Mouse (Mus musculus): ENCODE measurements around the gene Gm6169. TPM values are rescaled to one million over a fixed set of nuclear protein-coding genes. Genes with fewer than 3 reads are reported as not detected.
"Not testable (repeated sequence)": the region's sequence is repeated elsewhere in the genome, so short reads cannot be mapped to it uniquely, and the experiment has no call there.

Gm6169 gene
- polyA plus RNA-seq, 1 experiment from 2014 or later, result 2.3 TPM

DNA sequence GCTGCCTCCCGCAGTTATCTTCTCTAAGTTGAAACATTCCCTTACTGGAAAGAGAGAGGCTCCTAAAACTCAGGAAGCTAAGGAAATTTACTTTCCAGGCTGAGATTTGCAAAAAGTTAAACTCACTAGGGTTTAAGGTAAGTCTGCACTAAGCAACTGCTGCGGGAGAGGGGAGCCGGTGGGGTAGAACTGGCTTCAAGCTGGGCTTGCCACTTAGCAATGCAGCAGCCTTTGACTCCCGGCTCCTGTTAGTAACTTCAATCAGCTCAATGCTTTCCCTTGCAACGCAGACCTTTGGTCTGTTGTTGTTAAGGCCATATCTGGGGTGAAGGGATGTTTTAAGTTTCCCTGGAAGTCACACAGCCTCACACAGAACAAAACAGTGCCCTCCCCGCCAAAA lies 31.3 kb downstream of the Gm6169 start:
- ATAC-seq (ENCODE audit: insufficient number of reproducible peaks, low FRiP score, low TSS enrichment, low read depth), result no peak
- Histone ChIP-seq H3K4me3 (replicated peaks) (no peak overlapping the region), H3K36me3 (no peaks in the 10 kb centered on the region), H3K9me3 (replicated peaks) (no peaks in the 10 kb centered on the region), H3K4me1 (peaks cover 9% of the 10 kb centered on the region), H3K27me3 (peaks cover 19% of the 10 kb centered on the region), H3K27ac (replicated peaks) (no peak overlapping the region), H3K9ac (no peak overlapping the region), H3K4me2 (replicated peaks) (no peak overlapping the region)
- WGBS, result 19% methylated on average over 6 of the region's 6 CpGs

GRCm38 (mm10) chr13:97066649-97067550 lies 32.1 kb downstream of the Gm6169 start, which contains the start of gene Fam169a:
Gene Fam169a, plus strand, starts transcription at chr13:97067286.
- no peak within 1 kb of the TSS for H3K27ac ChIP-seq (replicated peaks)
- 61% methylated on average over 15 of the region's 15 CpGs for WGBS
- H3K4me1 ChIP-seq, result peaks cover 7% of the 10 kb centered on the region
- no peak for ATAC-seq (ENCODE audit: insufficient number of reproducible peaks, low FRiP score, low TSS enrichment, low read depth)
- H3K9ac ChIP-seq, result no peak within 1 kb of the TSS
- no peak within 1 kb of the TSS for H3K4me3 ChIP-seq (replicated peaks)
- peaks cover 15% of the 10 kb centered on the region for H3K27me3 ChIP-seq
- no peaks in the 10 kb centered on the region for H3K36me3 ChIP-seq
- no peaks in the 10 kb centered on the region for H3K9me3 ChIP-seq (replicated peaks)
- H3K4me2 ChIP-seq (replicated peaks), result no peak within 1 kb of the TSS

- not testable (repeated sequence) for H3K4me3 ChIP-seq (replicated peaks); H3K36me3 ChIP-seq; H3K27ac ChIP-seq (replicated peaks); H3K9ac ChIP-seq; H3K9me3 ChIP-seq (replicated peaks); ATAC-seq (ENCODE audit: insufficient number of reproducible peaks, low FRiP score, low TSS enrichment, low read depth); H3K4me1 ChIP-seq; H3K4me2 ChIP-seq (replicated peaks)
- peaks cover 14% of the 10 kb centered on the region for H3K27me3 ChIP-seq
- 43% methylated on average over 18 of the region's 18 CpGs for WGBS
Observed at GRCm38 (mm10) chr13:97064844-97065621, 34.0 kb downstream of the Gm6169 start.

DNA sequence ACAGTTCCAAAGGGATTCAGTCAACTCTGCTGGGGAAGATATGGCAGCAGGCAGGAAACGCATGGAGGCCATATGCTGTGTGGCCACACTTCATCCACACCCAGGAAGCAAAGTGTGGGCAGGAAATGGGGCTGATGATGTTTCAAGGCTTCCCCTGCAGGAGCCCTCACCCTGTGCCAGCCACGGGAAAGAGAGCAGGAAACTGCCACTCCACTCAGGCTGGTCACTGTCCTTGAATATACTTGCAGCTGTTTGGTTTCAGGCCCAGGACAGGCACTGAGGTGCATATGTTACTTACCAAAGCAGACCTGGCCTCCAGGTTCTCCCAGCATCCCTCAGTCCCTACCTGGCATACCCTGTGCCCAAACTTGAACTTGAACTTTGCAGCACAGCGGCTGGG lies 34.6 kb downstream of the Gm6169 start:
- Histone ChIP-seq H3K4me1 (no peaks in the 10 kb centered on the region), H3K4me2 (replicated peaks) (no peak overlapping the region), H3K36me3 (no peaks in the 10 kb centered on the region), H3K27me3 (peaks cover 10% of the 10 kb centered on the region), H3K9ac (no peak overlapping the region), H3K9me3 (replicated peaks) (no peaks in the 10 kb centered on the region), H3K27ac (replicated peaks) (no peak overlapping the region), H3K4me3 (replicated peaks) (no peak overlapping the region)
- WGBS, result 52% methylated on average over 3 of the region's 3 CpGs
- no peak for ATAC-seq (ENCODE audit: insufficient number of reproducible peaks, low FRiP score, low TSS enrichment, low read depth)

DNA sequence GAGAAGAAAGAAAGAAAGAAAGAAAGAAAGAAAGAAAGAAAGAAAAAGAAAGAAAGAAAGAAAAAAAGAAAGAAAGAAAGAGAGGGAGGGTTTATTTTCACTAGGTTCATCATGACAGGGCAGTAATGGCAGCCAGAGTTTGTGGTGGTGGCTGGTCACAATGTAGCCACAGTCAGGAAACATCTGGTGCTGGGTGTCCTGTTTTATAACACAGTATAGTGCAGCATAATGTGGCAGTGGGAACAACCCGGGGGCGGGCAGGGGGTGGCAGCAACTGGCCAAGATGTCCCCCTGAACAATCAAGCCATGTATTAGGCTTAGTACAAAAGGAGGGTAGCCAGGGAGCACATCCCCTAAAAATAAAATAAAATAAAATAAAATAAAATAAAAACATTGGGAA lies 35.6 kb downstream of the Gm6169 start:
- H3K9ac ChIP-seq, result no peak overlapping the region
- ATAC-seq (ENCODE audit: insufficient number of reproducible peaks, low FRiP score, low TSS enrichment, low read depth), result no peak
- no peak overlapping the region for H3K4me2 ChIP-seq (replicated peaks)
- no peak overlapping the region for H3K27ac ChIP-seq (replicated peaks)
- no peaks in the 10 kb centered on the region for H3K36me3 ChIP-seq
- no peaks in the 10 kb centered on the region for H3K4me1 ChIP-seq
- H3K9me3 ChIP-seq (replicated peaks), result no peaks in the 10 kb centered on the region
- 82% methylated on average over 2 of the region's 2 CpGs for WGBS
- peaks cover 10% of the 10 kb centered on the region for H3K27me3 ChIP-seq
- no peak overlapping the region for H3K4me3 ChIP-seq (replicated peaks)

- H3K9me3 ChIP-seq (replicated peaks), result no peaks in the 10 kb centered on the region
- no peak for ATAC-seq (ENCODE audit: insufficient number of reproducible peaks, low FRiP score, low TSS enrichment, low read depth)
- H3K4me2 ChIP-seq (replicated peaks), result no peak overlapping the region
- no peaks in the 10 kb centered on the region for H3K36me3 ChIP-seq
- no peaks in the 10 kb centered on the region for H3K4me1 ChIP-seq
- no peak overlapping the region for H3K9ac ChIP-seq
- H3K27ac ChIP-seq (replicated peaks), result no peak overlapping the region
- H3K27me3 ChIP-seq, result peaks cover 2% of the 10 kb centered on the region
- 88% methylated on average over 3 of the region's 3 CpGs for WGBS
- no peak overlapping the region for H3K4me3 ChIP-seq (replicated peaks)
Observed at GRCm38 (mm10) chr13:97062151-97062550, 36.9 kb downstream of the Gm6169 start.

DNA sequence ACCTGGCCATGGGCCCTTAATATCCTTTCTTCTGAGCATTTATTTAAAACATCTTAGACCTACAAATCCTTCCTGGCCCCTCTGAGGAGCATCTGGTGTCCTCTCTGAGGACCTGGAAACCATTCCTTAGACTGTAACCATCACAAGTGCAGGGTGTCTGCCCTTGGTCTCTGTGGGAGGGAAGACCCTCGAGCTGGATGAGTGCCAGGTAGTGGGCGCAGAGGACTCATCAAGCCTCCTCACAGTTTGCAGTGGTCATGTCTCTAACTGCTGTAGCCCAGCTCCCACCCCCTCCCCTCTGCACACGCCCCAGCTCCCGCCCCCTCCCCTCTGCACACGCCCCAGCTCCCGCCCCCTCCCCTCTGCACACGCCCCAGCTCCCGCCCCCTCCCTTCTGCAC lies 38.7 kb downstream of the Gm6169 start:
- Histone ChIP-seq H3K36me3 (no peaks in the 10 kb centered on the region), H3K4me3 (replicated peaks) (no peak overlapping the region), H3K4me1 (no peaks in the 10 kb centered on the region), H3K9ac (no peak overlapping the region), H3K9me3 (replicated peaks) (no peaks in the 10 kb centered on the region), H3K4me2 (replicated peaks) (no peak overlapping the region), H3K27ac (replicated peaks) (no peak overlapping the region), H3K27me3 (no peaks in the 10 kb centered on the region)
- WGBS, result 55% methylated on average over 4 of the region's 8 CpGs
- ATAC-seq (ENCODE audit: insufficient number of reproducible peaks, low FRiP score, low TSS enrichment, low read depth), result no peak

- no peaks in the 10 kb centered on the region for H3K36me3 ChIP-seq
- H3K27me3 ChIP-seq, result no peaks in the 10 kb centered on the region
- H3K9me3 ChIP-seq (replicated peaks), result no peaks in the 10 kb centered on the region
- ATAC-seq (ENCODE audit: insufficient number of reproducible peaks, low FRiP score, low TSS enrichment, low read depth), result no peak
- H3K4me1 ChIP-seq, result no peaks in the 10 kb centered on the region
- no peak overlapping the region for H3K4me3 ChIP-seq (replicated peaks)
- no peak overlapping the region for H3K9ac ChIP-seq
- no peak overlapping the region for H3K4me2 ChIP-seq (replicated peaks)
- 90% methylated on average over 6 of the region's 6 CpGs for WGBS
- H3K27ac ChIP-seq (replicated peaks), result no peak overlapping the region
Observed at GRCm38 (mm10) chr13:97059746-97060145, 39.3 kb downstream of the Gm6169 start.

DNA sequence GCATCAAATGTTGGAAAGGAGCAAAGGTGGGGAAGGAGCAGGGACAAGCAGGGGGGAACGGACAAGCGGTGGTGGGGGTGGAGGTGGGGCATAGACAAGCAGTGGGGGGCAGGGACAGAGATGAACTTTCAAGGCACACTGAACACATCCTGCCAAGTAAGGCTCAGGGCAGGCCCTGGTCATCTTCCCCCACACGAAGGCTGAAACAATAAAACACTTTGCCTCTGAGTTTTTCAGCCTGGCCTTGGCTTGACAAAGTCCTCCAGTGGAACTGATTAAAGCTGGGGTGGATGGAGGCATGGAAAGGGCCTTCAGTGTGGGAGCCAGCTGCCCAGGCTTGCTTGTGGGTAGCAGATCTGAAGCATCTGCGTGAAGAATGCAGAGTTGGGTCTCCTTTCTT lies 41.2 kb downstream of the Gm6169 start:
- 35% methylated on average over 4 of the region's 4 CpGs for WGBS
- Histone ChIP-seq H3K27me3 (no peaks in the 10 kb centered on the region), H3K4me2 (replicated peaks) (no peak overlapping the region), H3K9me3 (replicated peaks) (no peaks in the 10 kb centered on the region), H3K4me3 (replicated peaks) (no peak overlapping the region), H3K4me1 (no peaks in the 10 kb centered on the region), H3K9ac (no peak overlapping the region), H3K27ac (replicated peaks) (no peak overlapping the region), H3K36me3 (no peaks in the 10 kb centered on the region)
- ATAC-seq (ENCODE audit: insufficient number of reproducible peaks, low FRiP score, low TSS enrichment, low read depth), result no peak

GRCm38 (mm10) chr13:97053844-97054243 lies 45.2 kb downstream of the Gm6169 start:
- WGBS, result 73% methylated on average over 8 of the region's 8 CpGs
- H3K9ac ChIP-seq, result no peak overlapping the region
- ATAC-seq (ENCODE audit: insufficient number of reproducible peaks, low FRiP score, low TSS enrichment, low read depth), result no peak

DNA sequence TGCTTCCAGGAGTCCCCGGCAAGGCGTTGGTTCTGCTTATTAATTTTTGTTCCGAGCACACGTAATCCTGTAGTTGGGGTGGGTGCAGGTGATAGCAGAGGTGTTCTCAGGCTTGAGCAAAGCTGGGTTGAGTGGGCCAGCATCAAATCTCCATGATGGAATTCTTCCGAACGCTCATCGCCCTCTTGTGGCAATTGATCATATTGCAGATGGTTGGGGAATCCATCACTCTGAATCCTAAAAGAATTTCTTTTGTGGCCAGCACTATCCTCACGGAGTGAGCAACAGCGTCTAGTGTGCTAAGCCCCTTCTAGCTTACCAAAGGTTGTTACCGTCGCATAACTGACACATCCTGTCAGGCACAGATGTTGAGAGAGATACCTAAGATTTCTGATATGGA lies 46.4 kb downstream of the Gm6169 start:
- Histone ChIP-seq H3K27me3 (no peaks in the 10 kb centered on the region), H3K4me3 (replicated peaks) (no peak overlapping the region), H3K9me3 (replicated peaks) (no peaks in the 10 kb centered on the region), H3K36me3 (no peaks in the 10 kb centered on the region), H3K4me2 (replicated peaks) (no peak overlapping the region), H3K4me1 (no peaks in the 10 kb centered on the region), H3K9ac (no peak overlapping the region), H3K27ac (replicated peaks) (no peak overlapping the region)
- 13% methylated on average over 11 of the region's 11 CpGs for WGBS
- ATAC-seq (ENCODE audit: insufficient number of reproducible peaks, low FRiP score, low TSS enrichment, low read depth), result no peak

More at GRCm38 (mm10) chr13:97053844-97054243, 45.2 kb downstream of the Gm6169 start:
- Histone ChIP-seq H3K36me3 (no peaks in the 10 kb centered on the region), H3K9me3 (replicated peaks) (no peaks in the 10 kb centered on the region), H3K4me3 (replicated peaks) (no peak overlapping the region), H3K27ac (replicated peaks) (no peak overlapping the region), H3K4me2 (replicated peaks) (no peak overlapping the region), H3K27me3 (no peaks in the 10 kb centered on the region), H3K4me1 (no peaks in the 10 kb centered on the region)
